In genomic region chr4:151044037-151044943, GRCm38 (mm10) we compare ENCODE assay signal across 8 mouse cellular contexts. TPM values are rescaled to one million over a fixed set of nuclear protein-coding genes. Genes with fewer than 3 reads are reported as not detected.
DNase-seq lines count a peak whose midpoint lies in the region; ATAC-seq and TF ChIP-seq lines count a peak whose summit lies in the region.

Gene Per3 (minus strand): TSS chr4:151044665.

- peak; percentile 71 for TF ChIP-seq POLR2A in testis, adult 2 months (IDR thresholded peaks at IDR 0.05; ENCODE audit: control insufficient read depth, low read depth, low read length)

- peak within 1 kb of the TSS; percentile 64 for H3K9ac ChIP-seq in forebrain, embryonic 12.5 days
- peak within 1 kb of the TSS; percentile 81 for H3K9ac ChIP-seq in heart, postnatal 0 days (replicated peaks; ENCODE audit: low read depth, low read length)
- peak within 1 kb of the TSS; percentile 73 for H3K9ac ChIP-seq in liver, embryonic 16.5 days (ENCODE audit: low read depth, low read length)
- H3K9ac ChIP-seq in neural tube, embryonic 13.5 days: peak within 1 kb of the TSS; percentile 70

- H3K4me3 ChIP-seq in E14TG2a.4 (replicated peaks; ENCODE audit: low read length): peak within 1 kb of the TSS; percentile 84
- H3K4me3 ChIP-seq in forebrain, embryonic 12.5 days (replicated peaks): peak within 1 kb of the TSS; percentile 58
- H3K4me3 ChIP-seq in heart, postnatal 0 days (ENCODE audit: low read depth, low read length): peak within 1 kb of the TSS; percentile 64
- peak within 1 kb of the TSS; percentile 70 for H3K4me3 ChIP-seq in liver, embryonic 16.5 days (ENCODE audit: low read depth, low read length)
- peak within 1 kb of the TSS; percentile 62 for H3K4me3 ChIP-seq in neural tube, embryonic 13.5 days
- peak within 1 kb of the TSS; percentile 92 for H3K4me3 ChIP-seq in testis, adult 2 months (ENCODE audit: control insufficient read depth, low read depth, low read length)

- no peak for TF ChIP-seq CTCF in E14TG2a.4 (conservative IDR thresholded peaks at IDR 0.05; ENCODE audit: low read length)
- TF ChIP-seq CTCF in heart, postnatal 0 days (IDR thresholded peaks at IDR 0.05; ENCODE audit: low read depth): no peak
- TF ChIP-seq CTCF in testis, adult 2 months (IDR thresholded peaks at IDR 0.05; ENCODE audit: control insufficient read depth, insufficient read depth, insufficient replicate concordance, low read depth, low read length): no peak

- H3K4me2 ChIP-seq in forebrain, embryonic 12.5 days: peak within 1 kb of the TSS; percentile 93
- H3K4me2 ChIP-seq in heart, postnatal 0 days (ENCODE audit: low read depth, low read length): peak within 1 kb of the TSS; percentile 99
- H3K4me2 ChIP-seq in liver, embryonic 16.5 days (ENCODE audit: low read depth, low read length): peak within 1 kb of the TSS; percentile 99
- H3K4me2 ChIP-seq in neural tube, embryonic 13.5 days: peak within 1 kb of the TSS; percentile 97

- H3K9me3 ChIP-seq in E14TG2a.4 (ENCODE audit: low read length): no peaks in the 10 kb centered on the region
- H3K9me3 ChIP-seq in forebrain, embryonic 12.5 days: no peaks in the 10 kb centered on the region
- H3K9me3 ChIP-seq in heart, postnatal 0 days (replicated peaks; ENCODE audit: control insufficient read depth, low read length): no peaks in the 10 kb centered on the region
- H3K9me3 ChIP-seq in liver, embryonic 16.5 days (replicated peaks; ENCODE audit: control insufficient read depth, low read length): no peaks in the 10 kb centered on the region
- no peaks in the 10 kb centered on the region for H3K9me3 ChIP-seq in neural tube, embryonic 13.5 days

- TF ChIP-seq EP300 in heart, postnatal 0 days (IDR thresholded peaks at IDR 0.05; ENCODE audit: low read depth): peak; percentile 62

- peak; percentile 88 for DNase-seq in c-Kit-positive CD71-positive TER-119-positive erythroid progenitor cells, embryonic 14.5 days (ENCODE audit: low spot score)
- peak; percentile 94 for DNase-seq in heart, postnatal 0 days (ENCODE audit: low spot score)
- peak; percentile 99 for DNase-seq in kidney, postnatal 4 days

- peaks cover 11% of the 10 kb centered on the region for H3K27me3 ChIP-seq in E14TG2a.4 (ENCODE audit: insufficient read depth, low read length)
- H3K27me3 ChIP-seq in forebrain, embryonic 12.5 days: 0 out of 2 replicates have a peak, but pooled peaks cover 3% of the 10 kb centered on the region
- no peaks in the 10 kb centered on the region for H3K27me3 ChIP-seq in heart, postnatal 0 days (ENCODE audit: control insufficient read depth, insufficient read depth, low read length)
- no peaks in the 10 kb centered on the region for H3K27me3 ChIP-seq in liver, embryonic 16.5 days (ENCODE audit: control insufficient read depth, insufficient read depth, low read depth, low read length)
- H3K27me3 ChIP-seq in neural tube, embryonic 13.5 days: peaks cover 13% of the 10 kb centered on the region
- H3K27me3 ChIP-seq in testis, adult 2 months (ENCODE audit: control insufficient read depth, insufficient read depth, low read length): no peaks in the 10 kb centered on the region

- peak; percentile 98 for ATAC-seq in forebrain, embryonic 12.5 days (ENCODE audit: low FRiP score)
- peak; percentile 97 for ATAC-seq in heart, postnatal 0 days (ENCODE audit: insufficient read depth, low read depth)
- ATAC-seq in liver, embryonic 16.5 days (ENCODE audit: low read depth): peak; percentile 94
- ATAC-seq in neural tube, embryonic 13.5 days (ENCODE audit: low read depth): peak; percentile 96

- peaks cover 31% of the 10 kb centered on the region for H3K36me3 ChIP-seq in E14TG2a.4 (ENCODE audit: insufficient read depth, low read length)
- peaks cover 23% of the 10 kb centered on the region for H3K36me3 ChIP-seq in forebrain, embryonic 12.5 days (replicated peaks)
- H3K36me3 ChIP-seq in heart, postnatal 0 days (replicated peaks; ENCODE audit: control insufficient read depth, insufficient read depth, low read length): peaks cover 22% of the 10 kb centered on the region
- peaks cover 12% of the 10 kb centered on the region for H3K36me3 ChIP-seq in liver, embryonic 16.5 days (ENCODE audit: control insufficient read depth, insufficient read depth)
- H3K36me3 ChIP-seq in neural tube, embryonic 13.5 days: peaks cover 27% of the 10 kb centered on the region
- H3K36me3 ChIP-seq in testis, adult 2 months (ENCODE audit: control insufficient read depth, insufficient read depth, low read length): peaks cover 1% of the 10 kb centered on the region; the same call in 1 of the 2 replicates

- H3K4me1 ChIP-seq in E14TG2a.4 (replicated peaks; ENCODE audit: low read depth, low read length): peaks cover 26% of the 10 kb centered on the region
- peaks cover 14% of the 10 kb centered on the region for H3K4me1 ChIP-seq in forebrain, embryonic 12.5 days
- peaks cover 20% of the 10 kb centered on the region for H3K4me1 ChIP-seq in heart, postnatal 0 days (ENCODE audit: control insufficient read depth, insufficient read depth)
- H3K4me1 ChIP-seq in liver, embryonic 16.5 days (ENCODE audit: control insufficient read depth, low read depth, low read length): peaks cover 17% of the 10 kb centered on the region
- peaks cover 16% of the 10 kb centered on the region for H3K4me1 ChIP-seq in neural tube, embryonic 13.5 days (replicated peaks)
- H3K4me1 ChIP-seq in testis, adult 2 months (ENCODE audit: control insufficient read depth, insufficient read depth, low read length): peaks cover 10% of the 10 kb centered on the region

- 0 out of 2 replicates have a peak within 1 kb of the TSS, but pooled peaks have one; percentile 10 for H3K27ac ChIP-seq in forebrain, embryonic 12.5 days
- peak within 1 kb of the TSS; percentile 83 for H3K27ac ChIP-seq in heart, postnatal 0 days (ENCODE audit: low read depth)
- H3K27ac ChIP-seq in liver, embryonic 16.5 days (ENCODE audit: low read length): peak within 1 kb of the TSS; percentile 61
- peak within 1 kb of the TSS; percentile 62; the same call in 1 of the 2 replicates for H3K27ac ChIP-seq in neural tube, embryonic 13.5 days (replicated peaks)
- H3K27ac ChIP-seq in testis, adult 2 months (ENCODE audit: control insufficient read depth, insufficient read depth, low read depth, low read length): peak within 1 kb of the TSS; percentile 87

- WGBS in forebrain, embryonic 12.5 days: under 1% methylated on average over 76 of the region's 79 CpGs
- WGBS in heart, postnatal 0 days: under 1% methylated on average over 71 of the region's 79 CpGs
- under 1% methylated on average over 74 of the region's 79 CpGs for WGBS in liver, embryonic 16.5 days (ENCODE audit: insufficient replicate concordance)
- 1% methylated on average over 79 of the region's 79 CpGs for WGBS in neural tube, embryonic 13.5 days

RNA-seq across cellular contexts. Expression of gene Per3, which starts in this region (rescaled TPM):
- 4.8 and 5.8 TPM in 2 replicates for polyA plus RNA-seq in forebrain, embryonic 12.5 days (2016; fragmentation: Nextera tagmentation; extraction: Ambion mirVana)
- total RNA-seq in heart, postnatal 0 days (2014; rRNA removed; ENCODE audit: low replicate concordance): 14.4 and 28.7 TPM in 2 replicates
- polyA plus RNA-seq in heart, postnatal 0 days (2015; fragmentation: Nextera tagmentation; extraction: Ambion mirVana): 13.4 and 17.3 TPM in 2 replicates
- polyA plus RNA-seq in liver, embryonic 16.5 days (2015; fragmentation: Nextera tagmentation; extraction: Ambion mirVana): 2.9 and 3.8 TPM in 2 replicates
- 3.7 and 3.9 TPM in 2 replicates for polyA plus RNA-seq in neural tube, embryonic 13.5 days (2015; fragmentation: Nextera tagmentation; extraction: Ambion mirVana)
- polyA plus RNA-seq in testis, adult 2 months (2012; rRNA removed): 5.7 and 6.5 TPM in 2 replicates

Comparison
In these comparisons a context has a peak if more than half of its experiments do, and no peak if none do; other contexts are left out.
1. Peak in every context shown above with its lines: DNase-seq, ATAC-seq, H3K4me3 ChIP-seq and H3K27ac ChIP-seq.
2. H3K27ac ChIP-seq: peak in every context shown above with its lines; median percentile 87 in testis, adult 2 months; 83 in heart, postnatal 0 days; 62 in neural tube, embryonic 13.5 days; 61 in liver, embryonic 16.5 days; 10 in forebrain, embryonic 12.5 days.